Mouse (Mus musculus): ENCODE results near the gene Nxpe3.

GRCm38 (mm10) chr16:55841506-55841905 is 53.6 kb downstream of the Nxpe3 start:
- TF ChIP-seq EP300 (IDR thresholded peaks at IDR 0.05; ENCODE audit: low read depth in 1 of 2, low read length in 2 of 2) (no peak), POLR2A (IDR thresholded peaks at IDR 0.05; ENCODE audit: control insufficient read depth in 1 of 2, insufficient read depth in 1 of 2, low read depth in 1 of 2, low read length in 2 of 2, poor library complexity in 1 of 2) (no peak), ZKSCAN1 (IDR thresholded peaks at IDR 0.05; ENCODE audit: low read depth, low read length) (no peak), MYC (IDR thresholded peaks at IDR 0.05; ENCODE audit: low read depth, low read length) (no peak), UBTF (IDR thresholded peaks at IDR 0.05; ENCODE audit: borderline replicate concordance, insufficient read depth, low read depth, low read length) (no peak)
